Mouse (Mus musculus) forebrain, embryonic 14.5 days (tissue): ENCODE data around the gene Rbks. TPM values are rescaled to one million over a fixed set of nuclear protein-coding genes. Genes with fewer than 3 reads are reported as not detected.
A peak's percentile ranks its signal among the peaks of the same experiment; 100 is the strongest.

Experiments
- ATAC-seq: fragments of 200-750 bp; cut with Nextera tagmentation; 2 replicates; pipeline ENCODE4 v1.8.0; 2017; ENCODE audit warnings: mild to moderate bottlenecking, moderate library complexity
- DNase-seq: peaks from one replicate; pipeline ENCODE4 v3.0.0-alpha.2; 2015; ENCODE audit warnings: low spot score
- H3K27ac ChIP-seq: fragments of 300-500 bp; sonication (generic); 2 replicates; pipeline ENCODE4 v1.5.1; 2014; ENCODE audit warnings: low read depth, mild to moderate bottlenecking, control low read depth, low read length, moderate library complexity
- H3K27me3 ChIP-seq: fragments of 300-500 bp; sonication (generic); replicated peaks from 2 replicates; pipeline ENCODE4 v1.6.1; 2014; ENCODE audit warnings: low read length, control low read depth, mixed read lengths; ENCODE audit not compliant: control insufficient read depth, insufficient read depth
- H3K36me3 ChIP-seq: fragments of 300-500 bp; sonication (generic); 2 replicates; pipeline ENCODE4 v1.6.1; 2014; ENCODE audit warnings: low read length, control low read depth; ENCODE audit not compliant: control insufficient read depth, insufficient read depth
- H3K4me1 ChIP-seq: fragments of 300-500 bp; sonication (generic); 2 replicates; pipeline ENCODE4 v1.6.1; 2014; ENCODE audit warnings: antibody characterized with exemption, low read length, control low read depth; ENCODE audit not compliant: control insufficient read depth, insufficient read depth
- H3K4me2 ChIP-seq: fragments of 300-500 bp; sonication (generic); 2 replicates; pipeline ENCODE4 v1.6.1; 2014; ENCODE audit warnings: mild to moderate bottlenecking, control low read depth, low read length
- H3K4me3 ChIP-seq: fragments of 300-500 bp; sonication (generic); 2 replicates; pipeline ENCODE4 v1.5.1; 2014; ENCODE audit warnings: low read depth, low read length, control low read depth
- H3K9ac ChIP-seq: fragments of 300-500 bp; sonication (generic); 2 replicates; pipeline ENCODE4 v1.6.1; 2014; ENCODE audit warnings: mild to moderate bottlenecking, low read length, control low read depth, moderate library complexity
- H3K9me3 ChIP-seq: fragments of 300-500 bp; sonication (generic); replicated peaks from 2 replicates; pipeline ENCODE4 v1.6.1; 2016; ENCODE audit warnings: low read length, control low read depth, mixed read lengths; ENCODE audit not compliant: control insufficient read depth
- WGBS: fragments of 180-500 bp; shearing (Covaris S2); extraction: QIAGEN DNeasy Blood & Tissue Kit; methylation state at CpG from one replicate; pipeline ENCODE4 v1.1.7; 2014; 5-methylcytosine and 5-hydroxymethylcytosine counted together
- polyA plus RNA-seq: library from polyadenylated mRNA; unstranded; fragments of >200 nt; fragmentation: Nextera tagmentation; extraction: Ambion mirVana; gene quantifications from 2 replicates; pipeline ENCODE4 v1.2.1, GENCODE M21; 2014

The Rbks gene
- polyA plus RNA-seq, result 1.9 and 2.1 TPM in 2 replicates

DNA sequence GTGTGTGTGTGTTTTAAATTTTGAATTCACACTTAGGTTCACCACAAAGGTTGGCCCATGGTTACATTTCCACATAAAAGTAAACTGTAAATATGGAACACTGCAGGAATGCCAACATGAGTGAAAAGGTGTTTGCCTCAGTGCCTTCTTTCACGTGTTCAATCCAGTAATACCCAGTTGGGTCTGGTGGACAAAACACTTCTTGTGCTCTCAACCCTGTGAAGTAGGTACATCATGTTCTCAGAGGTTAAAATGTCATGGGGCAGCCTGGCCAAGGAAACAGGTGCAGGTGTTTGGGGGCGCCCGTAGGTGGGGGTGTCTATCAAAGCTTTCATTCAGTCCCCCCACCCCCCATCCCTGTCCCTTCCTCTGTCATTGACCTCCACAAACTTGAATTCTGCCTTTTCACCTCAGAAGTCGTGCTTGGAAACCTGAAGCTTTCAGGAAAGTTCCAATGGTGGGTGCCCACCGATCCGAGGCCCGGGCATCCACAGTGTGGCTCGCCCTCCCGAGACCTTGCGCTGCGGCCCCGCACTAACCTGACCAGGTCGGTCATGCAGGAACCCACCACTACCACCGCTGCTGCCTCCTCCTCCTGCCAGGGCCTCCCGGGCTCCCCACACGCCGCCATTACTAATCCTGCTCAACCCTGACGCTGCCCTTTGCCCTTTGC lies at the start of gene Rbks:
Gene Rbks (minus strand): TSS at position 657 of the 673 bp plus-strand sequence.
- ATAC-seq, result peak; percentile 58
- Histone ChIP-seq H3K4me1 (peaks cover 4% of the 10 kb centered on the region), H3K27ac (peak within 1 kb of the TSS; percentile 89), H3K4me2 (peak within 1 kb of the TSS; percentile 81), H3K4me3 (peak within 1 kb of the TSS; percentile 77), H3K27me3 (no peaks in the 10 kb centered on the region), H3K9ac (peak within 1 kb of the TSS; percentile 88), H3K36me3 (no peaks in the 10 kb centered on the region), H3K9me3 (no peaks in the 10 kb centered on the region)
- no peak for DNase-seq
- 8% methylated on average over 18 of the region's 18 CpGs for WGBS

GRCm38 (mm10) chr5:31742521-31743031 lies 45.1 kb upstream of the Rbks start:
- Histone ChIP-seq H3K4me3 (no peak overlapping the region), H3K4me2 (no peak overlapping the region), H3K9me3 (no peaks in the 10 kb centered on the region), H3K27me3 (no peaks in the 10 kb centered on the region), H3K9ac (no peak overlapping the region), H3K36me3 (no peaks in the 10 kb centered on the region), H3K4me1 (no peaks in the 10 kb centered on the region), H3K27ac (no peak overlapping the region)
- no peak for ATAC-seq
- 38% methylated on average over 4 of the region's 4 CpGs for WGBS
- DNase-seq, result no peak

- no peak for DNase-seq
- H3K9me3 ChIP-seq, result no peaks in the 10 kb centered on the region
- no peak overlapping the region for H3K27ac ChIP-seq
- H3K9ac ChIP-seq, result no peak overlapping the region
- ATAC-seq, result no peak
- H3K4me2 ChIP-seq, result no peak overlapping the region
- H3K4me1 ChIP-seq, result no peaks in the 10 kb centered on the region
- H3K4me3 ChIP-seq, result no peak overlapping the region
- no peaks in the 10 kb centered on the region for H3K27me3 ChIP-seq
- H3K36me3 ChIP-seq, result no peaks in the 10 kb centered on the region
- 100% methylated on average over 1 of the region's 1 CpGs for WGBS
Measured at GRCm38 (mm10) chr5:31741931-31742330, 44.5 kb upstream of the Rbks start.

DNA sequence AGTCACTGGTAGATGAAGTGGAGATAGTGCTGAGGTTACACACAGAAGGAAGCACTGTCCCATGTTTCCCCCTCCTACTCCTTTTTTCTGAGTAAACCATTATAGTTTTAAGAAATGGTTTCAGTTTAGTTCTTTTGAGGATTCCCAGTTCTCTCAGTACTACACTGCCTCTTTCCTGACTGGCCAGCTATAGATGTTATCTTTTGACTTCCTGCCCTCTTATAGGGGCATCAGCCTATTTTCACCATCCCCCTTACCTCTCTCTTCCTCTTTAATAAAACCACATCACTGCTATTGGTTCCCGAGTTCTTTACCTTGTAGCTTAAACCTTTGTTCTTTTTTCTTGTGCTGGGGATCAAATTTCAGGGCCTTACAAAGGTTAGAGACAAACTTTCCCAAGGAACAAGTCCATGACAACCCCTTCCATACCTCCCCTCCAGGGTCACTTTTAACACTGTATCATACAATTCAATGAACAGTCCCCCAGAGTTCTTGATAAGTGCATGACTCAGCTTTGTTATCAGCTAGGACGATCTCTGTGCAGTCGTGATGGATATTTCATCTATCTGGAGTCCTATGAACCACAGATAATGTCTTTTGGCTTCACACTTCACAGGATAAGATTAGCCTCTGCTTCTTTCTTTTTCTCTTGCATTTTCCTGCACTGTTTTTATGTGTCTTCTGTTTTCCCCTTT lies 35.4 kb upstream of the Rbks start:
- 48% methylated on average over 3 of the region's 3 CpGs for WGBS
- no peak overlapping the region for H3K27ac ChIP-seq
- ATAC-seq (no peak), DNase-seq (no peak)
- H3K9ac ChIP-seq, result no peak overlapping the region
- no peak overlapping the region for H3K4me3 ChIP-seq
- no peaks in the 10 kb centered on the region for H3K9me3 ChIP-seq
- no peaks in the 10 kb centered on the region for H3K27me3 ChIP-seq
- no peaks in the 10 kb centered on the region for H3K36me3 ChIP-seq
- H3K4me1 ChIP-seq, result no peaks in the 10 kb centered on the region
- H3K4me2 ChIP-seq, result no peak overlapping the region

GRCm38 (mm10) chr5:31727456-31727855 lies 30.0 kb upstream of the Rbks start:
- WGBS, result 51% methylated on average over 5 of the region's 5 CpGs
- ATAC-seq, result no peak

GRCm38 (mm10) chr5:31725885-31726284 lies 28.5 kb upstream of the Rbks start:
- ATAC-seq, result no peak
- H3K27me3 ChIP-seq, result no peaks in the 10 kb centered on the region
- no peaks in the 10 kb centered on the region for H3K36me3 ChIP-seq
- H3K4me3 ChIP-seq, result no peak overlapping the region
- no peak overlapping the region for H3K9ac ChIP-seq
- no peaks in the 10 kb centered on the region for H3K9me3 ChIP-seq
- H3K27ac ChIP-seq, result no peak overlapping the region
- no peak for DNase-seq
- no peak overlapping the region for H3K4me2 ChIP-seq
- WGBS, result 91% methylated on average over 2 of the region's 2 CpGs
- no peaks in the 10 kb centered on the region for H3K4me1 ChIP-seq

More at GRCm38 (mm10) chr5:31727456-31727855, 30.0 kb upstream of the Rbks start:
- H3K4me3 ChIP-seq, result no peak overlapping the region
- no peak for DNase-seq
- H3K27me3 ChIP-seq, result no peaks in the 10 kb centered on the region
- H3K9me3 ChIP-seq, result no peaks in the 10 kb centered on the region
- no peaks in the 10 kb centered on the region for H3K36me3 ChIP-seq
- H3K27ac ChIP-seq, result no peak overlapping the region
- H3K4me2 ChIP-seq, result no peak overlapping the region
- H3K9ac ChIP-seq, result no peak overlapping the region
- H3K4me1 ChIP-seq, result no peaks in the 10 kb centered on the region

GRCm38 (mm10) chr5:31724519-31724918 lies 27.1 kb upstream of the Rbks start:
- WGBS, result 70% methylated on average over 6 of the region's 6 CpGs
- no peak for ATAC-seq
- no peak overlapping the region for H3K9ac ChIP-seq
- H3K4me1 ChIP-seq, result no peaks in the 10 kb centered on the region
- no peaks in the 10 kb centered on the region for H3K36me3 ChIP-seq
- H3K4me2 ChIP-seq, result no peak overlapping the region
- peak; percentile 5 for DNase-seq
- H3K4me3 ChIP-seq, result no peak overlapping the region
- no peaks in the 10 kb centered on the region for H3K27me3 ChIP-seq
- H3K9me3 ChIP-seq, result no peaks in the 10 kb centered on the region
- no peak overlapping the region for H3K27ac ChIP-seq

DNA sequence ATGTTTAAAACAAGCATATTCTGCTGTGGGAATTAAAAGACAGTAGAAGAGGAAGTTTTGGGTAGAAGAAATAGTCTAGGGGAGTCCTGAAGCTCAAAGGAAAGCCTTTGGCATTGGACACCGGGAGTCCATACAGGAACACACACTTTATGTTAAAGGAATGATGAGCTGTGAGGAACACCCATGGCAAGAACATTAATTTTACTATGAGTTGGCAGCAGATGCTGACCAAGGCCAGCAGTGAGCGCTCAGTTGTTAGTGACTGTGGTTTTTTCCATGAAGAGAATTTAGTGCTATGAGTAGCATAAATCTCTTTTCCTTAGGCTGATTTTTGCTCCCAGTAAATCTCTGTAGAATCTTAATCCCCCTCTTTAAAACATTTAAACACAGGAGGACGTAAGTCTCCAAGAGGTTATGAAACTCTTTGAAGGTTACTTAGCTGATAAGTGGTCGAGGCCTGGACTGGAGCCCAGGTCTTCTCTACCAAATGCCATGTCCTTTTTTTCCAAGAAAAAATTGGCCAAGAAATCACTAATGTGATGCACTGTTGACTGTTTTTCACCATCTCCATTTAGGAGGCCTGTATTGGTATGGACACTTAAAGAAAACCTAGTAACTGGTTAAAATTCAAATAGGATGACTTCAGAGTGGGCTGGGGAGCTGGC lies 18.2 kb upstream of the Rbks start:
- H3K36me3 ChIP-seq, result no peaks in the 10 kb centered on the region
- WGBS, result 83% methylated on average over 4 of the region's 4 CpGs
- no peaks in the 10 kb centered on the region for H3K4me1 ChIP-seq
- DNase-seq (no peak), ATAC-seq (no peak)
- no peak overlapping the region for H3K27ac ChIP-seq
- no peak overlapping the region for H3K4me2 ChIP-seq
- no peaks in the 10 kb centered on the region for H3K27me3 ChIP-seq
- H3K4me3 ChIP-seq, result no peak overlapping the region
- H3K9ac ChIP-seq, result no peak overlapping the region
- no peaks in the 10 kb centered on the region for H3K9me3 ChIP-seq
